Mouse (Mus musculus) mammary gland, adult 2 months (tissue): ENCODE data around the gene Celf5. TPM values are rescaled to one million over a fixed set of nuclear protein-coding genes. Genes with fewer than 3 reads are reported as not detected.

ENCODE experiments used
- polyA plus RNA-seq: library from polyadenylated mRNA; depleted of rRNA; stranded (reverse); fragments of >200 nt; gene quantifications from 2 replicates; pipeline ENCODE4 v1.2.3, GENCODE M21; 2012; ENCODE audit warnings: low replicate concordance; rRNA removed

Gene Celf5
- polyA plus RNA-seq: 1.4 and 1.9 TPM in 2 replicates

DNA sequence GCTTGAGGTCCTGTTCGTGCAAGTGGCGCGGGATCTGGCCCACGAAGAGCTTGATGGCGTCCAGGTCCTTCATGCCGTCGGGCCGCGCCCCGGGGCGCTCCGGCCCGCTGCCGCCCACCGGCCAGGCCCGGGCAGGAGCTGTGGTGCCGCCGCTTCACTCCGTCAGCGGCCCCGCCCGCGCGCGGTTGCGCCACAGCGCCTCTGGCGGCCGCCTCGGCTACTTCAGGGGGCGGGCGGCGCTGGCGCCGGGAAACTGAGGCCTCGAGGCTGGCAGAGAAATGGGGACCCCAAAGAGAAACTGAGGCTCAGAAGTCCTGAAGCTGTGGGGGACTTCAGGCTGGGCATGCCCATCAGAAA lies at the start of gene Celf5:
TSS of gene Celf5 (minus strand) at position 177 of the 357 bp plus-strand sequence.

GRCm38 (mm10) chr10:81524051-81524605 lies 41.6 kb upstream of the Celf5 start, which contains the start of gene Gna15:
Gene Gna15 (minus strand): TSS chr10:81524225.

GRCm38 (mm10) chr10:81500032-81500431 lies 17.5 kb upstream of the Celf5 start, which contains the start of gene S1pr4:
Gene S1pr4 (minus strand): TSS chr10:81500132.

GRCm38 (mm10) chr10:81496264-81496901 lies 13.9 kb upstream of the Celf5 start, which contains the start of gene Ncln:
Gene Ncln (minus strand): TSS chr10:81496392.

DNA sequence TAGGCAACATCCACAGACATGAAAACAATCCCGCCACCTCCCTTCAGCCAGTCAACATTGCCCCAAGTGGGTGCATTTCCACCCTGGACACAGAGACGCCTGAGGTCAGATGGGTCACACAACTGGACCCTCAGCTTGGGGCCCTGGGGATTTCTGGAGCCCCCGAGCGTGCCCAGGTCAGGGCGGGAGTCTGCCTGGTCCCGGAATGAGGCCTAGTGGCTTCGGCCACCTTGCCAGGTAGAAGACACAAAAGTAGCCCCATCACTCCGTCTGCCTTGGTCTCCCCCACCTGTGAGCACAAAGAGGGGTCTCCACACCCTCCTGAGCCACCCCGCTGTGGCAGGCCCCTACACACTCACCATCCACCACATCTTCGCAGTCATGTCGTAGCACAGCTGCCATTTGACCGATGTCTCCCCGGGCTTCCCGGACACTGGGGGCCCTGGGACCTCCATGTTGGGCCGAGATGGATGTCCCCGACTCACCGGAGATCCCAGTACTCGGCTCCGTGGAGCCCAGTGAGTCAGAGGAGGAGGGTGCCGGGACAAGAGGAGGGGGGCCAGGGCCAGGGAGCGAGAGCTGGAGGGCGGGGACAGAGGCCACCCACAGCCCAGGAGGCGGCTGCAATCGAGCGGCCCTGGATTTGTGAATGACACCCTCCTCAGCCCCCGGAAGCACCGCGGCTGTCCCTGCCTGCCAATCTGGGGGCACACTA lies 27.2 kb downstream of the Celf5 start, which contains the start of gene Nfic:
TSS of gene Nfic (minus strand) at position 455 of the 715 bp plus-strand sequence.

Other genes starting within 250 kb of the Celf5 start
- 12.8 and 21.1 TPM in 2 replicates for gene Zfr2, start 249.6 kb downstream of the Celf5 start, polyA plus RNA-seq
- 6.9 and 12.2 TPM in 2 replicates for gene Matk, start 229.8 kb downstream of the Celf5 start, polyA plus RNA-seq
- gene Mrpl54, start 215.8 kb downstream of the Celf5 start, polyA plus RNA-seq: 46.1 and 120 TPM in 2 replicates
- 145 and 166 TPM in 2 replicates for gene Apba3, start 215.7 kb downstream of the Celf5 start, polyA plus RNA-seq
- 12.5 and 27.1 TPM in 2 replicates for gene Tjp3, start 191.1 kb downstream of the Celf5 start, polyA plus RNA-seq
- 84.9 and 118 TPM in 2 replicates for gene Pip5k1c, start 189.7 kb downstream of the Celf5 start, polyA plus RNA-seq
- gene Cactin, start 161.6 kb downstream of the Celf5 start, polyA plus RNA-seq: 19.2 and 33.9 TPM in 2 replicates
- gene Tbxa2r, start 154.0 kb downstream of the Celf5 start, polyA plus RNA-seq: 14.6 and 42.3 TPM in 2 replicates
- 1.7 and 2.7 TPM in 2 replicates for gene Gipc3, start 139.4 kb downstream of the Celf5 start, polyA plus RNA-seq
- 70.7 and 162 TPM in 2 replicates for gene Hmg20b, start 132.2 kb downstream of the Celf5 start, polyA plus RNA-seq
- gene Mfsd12, start 125.2 kb downstream of the Celf5 start, polyA plus RNA-seq: 37.3 and 90.2 TPM in 2 replicates
- 2.6 and 5.7 TPM in 2 replicates for gene 4930404N11Rik, start 116.9 kb downstream of the Celf5 start, polyA plus RNA-seq
- gene Fzr1, start 104.2 kb downstream of the Celf5 start, polyA plus RNA-seq: 84.0 and 94.3 TPM in 2 replicates
- 66.9 and 127 TPM in 2 replicates for gene Dohh, start 98.3 kb downstream of the Celf5 start, polyA plus RNA-seq
- 3.2 and 4.8 TPM in 2 replicates for gene Gm48551, start 98.2 kb downstream of the Celf5 start, polyA plus RNA-seq
- gene Gm48552, start 93.7 kb downstream of the Celf5 start, polyA plus RNA-seq: 2.1 and 6.3 TPM in 2 replicates
- gene Smim24, start 89.7 kb downstream of the Celf5 start, polyA plus RNA-seq: 10.4 and 14.3 TPM in 2 replicates
- gene Nfic, start 27.1 kb downstream of the Celf5 start, polyA plus RNA-seq: 88.5 and 97.0 TPM in 2 replicates
- 236 and 320 TPM in 2 replicates for gene Ncln, start 13.7 kb upstream of the Celf5 start, polyA plus RNA-seq
- 35.7 and 113 TPM in 2 replicates for gene S1pr4, start 17.4 kb upstream of the Celf5 start, polyA plus RNA-seq
- 9.0 and 15.1 TPM in 2 replicates for gene Gna15, start 41.5 kb upstream of the Celf5 start, polyA plus RNA-seq
- 97.4 and 105 TPM in 2 replicates for gene Gna11, start 62.5 kb upstream of the Celf5 start, polyA plus RNA-seq
- 1,888 and 2,130 TPM in 2 replicates for gene Aes, start 76.8 kb upstream of the Celf5 start, polyA plus RNA-seq
- 72.2 and 90.1 TPM in 2 replicates for gene Tle2, start 91.9 kb upstream of the Celf5 start, polyA plus RNA-seq
- gene Tle6, start 118.4 kb upstream of the Celf5 start, polyA plus RNA-seq: 21.3 and 22.7 TPM in 2 replicates
- gene BC025920, start 123.6 kb upstream of the Celf5 start, polyA plus RNA-seq: 1.1 and 2.0 TPM in 2 replicates
- 32.5 and 57.4 TPM in 2 replicates for gene Sirt6, start 145.1 kb upstream of the Celf5 start, polyA plus RNA-seq
- 44.5 and 55.5 TPM in 2 replicates for gene Ankrd24, start 145.8 kb upstream of the Celf5 start, polyA plus RNA-seq
- 0.17 and 0.60 TPM in 2 replicates for gene Gm10778, start 166.3 kb upstream of the Celf5 start, polyA plus RNA-seq
- 0.29 TPM in 1 of 2 replicates, not detected in the other for gene Zfp433, start 222.1 kb upstream of the Celf5 start, polyA plus RNA-seq